Mouse (Mus musculus): ENCODE measurements around the gene Naa38. TPM values are rescaled to one million over a fixed set of nuclear protein-coding genes. Genes with fewer than 3 reads are reported as not detected.

Gene Naa38
- polyA plus RNA-seq, 1 experiment = 24.2 TPM

- Histone ChIP-seq H3K9me3 (ENCODE audit: control insufficient read depth, low read length) (no peaks in the 10 kb centered on the region), H3K4me3 (replicated peaks) (peak overlapping the region; percentile 92), H3K27me3 (ENCODE audit: control insufficient read depth) (no peaks in the 10 kb centered on the region), H3K36me3 (ENCODE audit: control insufficient read depth) (peaks cover 29% of the 10 kb centered on the region), H3K4me1 (ENCODE audit: control insufficient read depth) (peaks cover 74% of the 10 kb centered on the region)
- no peak for TF ChIP-seq GATA1 (IDR thresholded peaks at IDR 0.05; ENCODE audit: low read length)
- no peak for TF ChIP-seq TAL1 (IDR thresholded peaks at IDR 0.05; ENCODE audit: low read length)
These were observed 14.2 kb downstream of the Naa38 start for GRCm38 (mm10) chr11:69409378-69410044.

- peak overlapping the region; percentile 92 for H3K4me3 ChIP-seq (replicated peaks)
- no peaks in the 10 kb centered on the region for H3K9me3 ChIP-seq (ENCODE audit: control insufficient read depth, low read length)
- H3K4me1 ChIP-seq (ENCODE audit: control insufficient read depth) = peaks cover 75% of the 10 kb centered on the region
- TF ChIP-seq GATA1 (IDR thresholded peaks at IDR 0.05; ENCODE audit: low read length) = no peak
- TF ChIP-seq TAL1 (IDR thresholded peaks at IDR 0.05; ENCODE audit: low read length) = no peak
- peaks cover 25% of the 10 kb centered on the region for H3K36me3 ChIP-seq (ENCODE audit: control insufficient read depth)
- H3K27me3 ChIP-seq (ENCODE audit: control insufficient read depth) = no peaks in the 10 kb centered on the region
These were observed 14.7 kb downstream of the Naa38 start for GRCm38 (mm10) chr11:69410045-69410309.

- Histone ChIP-seq H3K4me1 (ENCODE audit: control insufficient read depth) (peaks cover 80% of the 10 kb centered on the region), H3K36me3 (ENCODE audit: control insufficient read depth) (peaks cover 19% of the 10 kb centered on the region), H3K9me3 (ENCODE audit: control insufficient read depth, low read length) (no peaks in the 10 kb centered on the region), H3K27me3 (ENCODE audit: control insufficient read depth) (peaks cover 3% of the 10 kb centered on the region), H3K4me3 (replicated peaks) (peak overlapping the region; percentile 92)
- TF ChIP-seq TAL1 (IDR thresholded peaks at IDR 0.05; ENCODE audit: low read length) (no peak), GATA1 (IDR thresholded peaks at IDR 0.05; ENCODE audit: low read length) (no peak)
These were observed 15.2 kb downstream of the Naa38 start for GRCm38 (mm10) chr11:69410310-69411072.

- Histone ChIP-seq H3K4me3 (replicated peaks) (peak overlapping the region; percentile 92), H3K36me3 (ENCODE audit: control insufficient read depth) (peaks cover 13% of the 10 kb centered on the region), H3K4me1 (ENCODE audit: control insufficient read depth) (peaks cover 84% of the 10 kb centered on the region), H3K9me3 (ENCODE audit: control insufficient read depth, low read length) (no peaks in the 10 kb centered on the region), H3K27me3 (ENCODE audit: control insufficient read depth) (peaks cover 6% of the 10 kb centered on the region)
- TF ChIP-seq GATA1 (IDR thresholded peaks at IDR 0.05; ENCODE audit: low read length) (no peak), TAL1 (IDR thresholded peaks at IDR 0.05; ENCODE audit: low read length) (no peak)
These were observed 15.8 kb downstream of the Naa38 start for GRCm38 (mm10) chr11:69411073-69411535.

GRCm38 (mm10) chr11:69411538-69412203 lies 16.4 kb downstream of the Naa38 start:
- peaks cover 10% of the 10 kb centered on the region for H3K27me3 ChIP-seq (ENCODE audit: control insufficient read depth)
- TF ChIP-seq GATA1 (IDR thresholded peaks at IDR 0.05; ENCODE audit: low read length) (no peak), TAL1 (IDR thresholded peaks at IDR 0.05; ENCODE audit: low read length) (no peak)
- H3K36me3 ChIP-seq (ENCODE audit: control insufficient read depth) = peaks cover 8% of the 10 kb centered on the region
- no peaks in the 10 kb centered on the region for H3K9me3 ChIP-seq (ENCODE audit: control insufficient read depth, low read length)
- peaks cover 84% of the 10 kb centered on the region for H3K4me1 ChIP-seq (ENCODE audit: control insufficient read depth)
- H3K4me3 ChIP-seq (replicated peaks) = peak overlapping the region; percentile 92

GRCm38 (mm10) chr11:69412548-69412947 lies 17.3 kb downstream of the Naa38 start:
- Histone ChIP-seq H3K4me3 (replicated peaks) (no peak overlapping the region), H3K36me3 (ENCODE audit: control insufficient read depth) (no peaks in the 10 kb centered on the region; the same call in 1 of the 2 replicates), H3K4me1 (ENCODE audit: control insufficient read depth) (peaks cover 84% of the 10 kb centered on the region), H3K27me3 (ENCODE audit: control insufficient read depth) (peaks cover 19% of the 10 kb centered on the region), H3K9me3 (ENCODE audit: control insufficient read depth, low read length) (no peaks in the 10 kb centered on the region)
- no peak for TF ChIP-seq TAL1 (IDR thresholded peaks at IDR 0.05; ENCODE audit: low read length)
- no peak for TF ChIP-seq GATA1 (IDR thresholded peaks at IDR 0.05; ENCODE audit: low read length)

GRCm38 (mm10) chr11:69413221-69414181 lies 18.2 kb downstream of the Naa38 start, which contains the start of gene Kdm6b:
Gene Kdm6b, minus strand, starts transcription at chr11:69413675.
- H3K27me3 ChIP-seq (ENCODE audit: control insufficient read depth) = peaks cover 29% of the 10 kb centered on the region
- H3K36me3 ChIP-seq (ENCODE audit: control insufficient read depth) = no peaks in the 10 kb centered on the region; the same call in 1 of the 2 replicates
- H3K4me3 ChIP-seq (replicated peaks) = no peak within 1 kb of the TSS
- H3K9me3 ChIP-seq (ENCODE audit: control insufficient read depth, low read length) = no peaks in the 10 kb centered on the region
- H3K4me1 ChIP-seq (ENCODE audit: control insufficient read depth) = peaks cover 84% of the 10 kb centered on the region
- TF ChIP-seq GATA1 (IDR thresholded peaks at IDR 0.05; ENCODE audit: low read length) (no peak), TAL1 (IDR thresholded peaks at IDR 0.05; ENCODE audit: low read length) (no peak)
